ENCODE assay signal across 8 mouse cellular contexts in genomic region chr13:70586969-70587368, GRCm38 (mm10). TPM values are rescaled to one million over a fixed set of nuclear protein-coding genes. Genes with fewer than 3 reads are reported as not detected.
A peak's percentile ranks its signal among the peaks of the same experiment; 100 is the strongest.
DNase-seq lines count a peak whose midpoint lies in the region; ATAC-seq lines count a peak whose summit lies in the region.

No protein-coding gene starts in this region.

- no peak overlapping the region for H3K27ac ChIP-seq in embryonic facial prominence, embryonic 10.5 days (replicated peaks)
- H3K27ac ChIP-seq in hindbrain, embryonic 16.5 days (ENCODE audit: low read depth, low read length) = no peak overlapping the region
- no peak overlapping the region for H3K27ac ChIP-seq in midbrain, embryonic 14.5 days (replicated peaks; ENCODE audit: low read depth, low read length)

- H3K4me1 ChIP-seq in embryonic facial prominence, embryonic 10.5 days = no peaks in the 10 kb centered on the region
- H3K4me1 ChIP-seq in hindbrain, embryonic 16.5 days (ENCODE audit: control insufficient read depth, insufficient read depth, low read depth, low read length) = no peaks in the 10 kb centered on the region
- H3K4me1 ChIP-seq in midbrain, embryonic 14.5 days (ENCODE audit: control insufficient read depth, insufficient read depth, low read length) = no peaks in the 10 kb centered on the region

- 91% methylated on average over 2 of the region's 2 CpGs for WGBS in embryonic facial prominence, embryonic 10.5 days
- WGBS in hindbrain, embryonic 16.5 days = 80% methylated on average over 2 of the region's 2 CpGs
- 81% methylated on average over 2 of the region's 2 CpGs for WGBS in midbrain, embryonic 14.5 days

- H3K36me3 ChIP-seq in embryonic facial prominence, embryonic 10.5 days (replicated peaks) = peaks cover 74% of the 10 kb centered on the region
- peaks cover 24% of the 10 kb centered on the region for H3K36me3 ChIP-seq in hindbrain, embryonic 16.5 days (ENCODE audit: control insufficient read depth, insufficient read depth, low read length)
- peaks cover 41% of the 10 kb centered on the region for H3K36me3 ChIP-seq in midbrain, embryonic 14.5 days (ENCODE audit: control insufficient read depth, insufficient read depth, low read length)

- H3K9me3 ChIP-seq in embryonic facial prominence, embryonic 10.5 days = no peaks in the 10 kb centered on the region
- H3K9me3 ChIP-seq in hindbrain, embryonic 16.5 days (ENCODE audit: control insufficient read depth, low read length) = no peaks in the 10 kb centered on the region
- H3K9me3 ChIP-seq in midbrain, embryonic 14.5 days (ENCODE audit: control insufficient read depth, low read length) = no peaks in the 10 kb centered on the region

- peak; percentile 31 for DNase-seq in ovary, postnatal 36 days (ENCODE audit: low spot score)
- DNase-seq in ovary, postnatal 10 days (ENCODE audit: low spot score) = no peak
- peak; percentile 70 for DNase-seq in adrenal gland, postnatal 14 days
- DNase-seq in embryonic facial prominence, embryonic 10.5 days (ENCODE audit: low spot score) = peak; percentile 58
- DNase-seq in left cerebral cortex, adult 18-20 months (ENCODE audit: low spot score in 2 of 2) = peak; percentile 72 to 82
- DNase-seq in midbrain, embryonic 14.5 days = peak; percentile 88
- DNase-seq in thymus, postnatal 25 days = peak; percentile 40

- H3K4me3 ChIP-seq in embryonic facial prominence, embryonic 10.5 days = no peak overlapping the region
- no peak overlapping the region for H3K4me3 ChIP-seq in hindbrain, embryonic 16.5 days (ENCODE audit: low read length)
- H3K4me3 ChIP-seq in midbrain, embryonic 14.5 days (replicated peaks; ENCODE audit: low read depth, low read length) = no peak overlapping the region

- no peak overlapping the region for H3K4me2 ChIP-seq in hindbrain, embryonic 16.5 days (ENCODE audit: low read length)
- no peak overlapping the region for H3K4me2 ChIP-seq in midbrain, embryonic 14.5 days (ENCODE audit: low read length)

- no peak overlapping the region for H3K9ac ChIP-seq in hindbrain, embryonic 16.5 days (ENCODE audit: low read depth, low read length)
- no peak overlapping the region for H3K9ac ChIP-seq in midbrain, embryonic 14.5 days (replicated peaks; ENCODE audit: low read length)

- ATAC-seq in hindbrain, embryonic 16.5 days = peak; percentile 78
- ATAC-seq in midbrain, embryonic 14.5 days (ENCODE audit: low FRiP score, low TSS enrichment) = peak; percentile 76; the same call in 1 of the 2 replicates

- no peaks in the 10 kb centered on the region for H3K27me3 ChIP-seq in embryonic facial prominence, embryonic 10.5 days (replicated peaks; ENCODE audit: low read depth, poor library complexity, severe bottlenecking)
- H3K27me3 ChIP-seq in hindbrain, embryonic 16.5 days (replicated peaks; ENCODE audit: control insufficient read depth, insufficient read depth, low read length) = no peaks in the 10 kb centered on the region
- no peaks in the 10 kb centered on the region for H3K27me3 ChIP-seq in midbrain, embryonic 14.5 days (ENCODE audit: control insufficient read depth, insufficient read depth, low read length)

RNA-seq across cellular contexts. Expression of gene Ice1, which starts 50.5 kb away (rescaled TPM):
- total RNA-seq in adrenal gland, postnatal 14 days (2021) = 26.1 and 30.6 TPM in 2 replicates
- polyA plus RNA-seq in embryonic facial prominence, embryonic 10.5 days (2016; fragmentation: Nextera tagmentation; extraction: Ambion mirVana) = 23.6 and 25.2 TPM in 2 replicates
- polyA plus RNA-seq in hindbrain, embryonic 16.5 days (2015; fragmentation: Nextera tagmentation; extraction: Ambion mirVana) = 27.2 and 31.5 TPM in 2 replicates
- total RNA-seq in left cerebral cortex, adult 18-20 months (2021) = 10 to 100 TPM; 66.4 to 70.7 TPM
- 59.1 and 59.2 TPM in 2 replicates for polyA plus RNA-seq in midbrain, embryonic 14.5 days (2014; fragmentation: Nextera tagmentation; extraction: Ambion mirVana)
